Mouse (Mus musculus) liver, embryonic 13.5 days (tissue): ENCODE measurements around the gene Hist1h2ah. TPM values are rescaled to one million over a fixed set of nuclear protein-coding genes. Genes with fewer than 3 reads are reported as not detected.

Experiments
- ATAC-seq: fragments of 200-750 bp; cut with Nextera tagmentation; 2 replicates; pipeline ENCODE4 v1.8.0; 2017; ENCODE audit warnings: low read depth, mild to moderate bottlenecking, moderate number of reproducible peaks, moderate library complexity
- DNase-seq: peaks from one replicate; pipeline ENCODE4 v3.0.0; 2022
- H3K27ac ChIP-seq: fragments of 300-500 bp; sonication (generic); 2 replicates; pipeline ENCODE4 v1.5.1; 2015; ENCODE audit warnings: moderate library complexity, mild to moderate bottlenecking, inconsistent platforms
- H3K27me3 ChIP-seq: fragments of 300-500 bp; sonication (generic); 2 replicates; pipeline ENCODE4 v1.6.1; 2015; ENCODE audit warnings: mild to moderate bottlenecking, inconsistent platforms
- H3K36me3 ChIP-seq: fragments of 300-500 bp; sonication (generic); 2 replicates; pipeline ENCODE4 v1.6.1; 2015; ENCODE audit warnings: mild to moderate bottlenecking, inconsistent platforms
- H3K4me1 ChIP-seq: fragments of 300-500 bp; sonication (generic); replicated peaks from 2 replicates; pipeline ENCODE4 v1.6.1; 2015; ENCODE audit warnings: inconsistent platforms
- H3K4me2 ChIP-seq: fragments of 300-500 bp; sonication (generic); 2 replicates; pipeline ENCODE4 v1.6.1; 2015; ENCODE audit warnings: inconsistent platforms, mild to moderate bottlenecking, moderate library complexity
- H3K4me3 ChIP-seq: fragments of 300-500 bp; sonication (generic); replicated peaks from 2 replicates; pipeline ENCODE4 v1.5.1; 2015; ENCODE audit warnings: mild to moderate bottlenecking, inconsistent platforms
- H3K9ac ChIP-seq: fragments of 300-500 bp; sonication (generic); 2 replicates; pipeline ENCODE4 v1.6.1; 2015; ENCODE audit warnings: mild to moderate bottlenecking, inconsistent platforms
- H3K9me3 ChIP-seq: fragments of 300-500 bp; sonication (generic); replicated peaks from 2 replicates; pipeline ENCODE4 v1.6.1; 2016; ENCODE audit warnings: inconsistent platforms
- WGBS: fragments of 180-500 bp; shearing (Covaris S2); methylation state at CpG from one replicate; pipeline ENCODE4 v1.1.7; 2015; ENCODE audit not compliant: insufficient replicate concordance; 5-methylcytosine and 5-hydroxymethylcytosine counted together
- polyA plus RNA-seq: library from polyadenylated mRNA; unstranded; fragments of >200 nt; fragmentation: Nextera tagmentation; extraction: Ambion mirVana; gene quantifications from 2 replicates; pipeline ENCODE4 v1.2.1, GENCODE M21; 2015

Hist1h2ah gene
- polyA plus RNA-seq, 1 experiment from 2014 or later = 18.3 TPM

- H3K4me1 ChIP-seq = peaks cover 21% of the 10 kb centered on the region
- DNase-seq = no peak
- no peaks in the 10 kb centered on the region for H3K27me3 ChIP-seq
- no peaks in the 10 kb centered on the region for H3K9me3 ChIP-seq
- H3K36me3 ChIP-seq = no peaks in the 10 kb centered on the region
- H3K27ac ChIP-seq = peak overlapping the region; percentile 76
- H3K4me3 ChIP-seq = peak overlapping the region; percentile 70
- peak overlapping the region; percentile 80 for H3K9ac ChIP-seq
- peak; percentile 58 for ATAC-seq
- under 1% methylated on average over 11 of the region's 11 CpGs for WGBS
- peak overlapping the region; percentile 81 for H3K4me2 ChIP-seq
Measured at GRCm38 (mm10) chr13:22021581-22021980, 13.8 kb downstream of the Hist1h2ah start.

- ATAC-seq (peak; percentile 75), DNase-seq (peak; percentile 76)
- Histone ChIP-seq H3K4me2 (peak overlapping the region; percentile 81), H3K9ac (peak overlapping the region; percentile 80), H3K4me3 (peak overlapping the region; percentile 70), H3K27me3 (no peaks in the 10 kb centered on the region), H3K36me3 (no peaks in the 10 kb centered on the region), H3K9me3 (no peaks in the 10 kb centered on the region), H3K4me1 (peaks cover 24% of the 10 kb centered on the region), H3K27ac (peak overlapping the region; percentile 76)
- WGBS = under 1% methylated on average over 8 of the region's 8 CpGs
Measured at GRCm38 (mm10) chr13:22020901-22021339, 14.4 kb downstream of the Hist1h2ah start.

- DNase-seq = no peak
- WGBS = under 1% methylated on average over 44 of the region's 44 CpGs
- Histone ChIP-seq H3K36me3 (no peaks in the 10 kb centered on the region), H3K4me3 (peak overlapping the region; percentile 70), H3K9ac (peak overlapping the region; percentile 80), H3K4me1 (peaks cover 24% of the 10 kb centered on the region), H3K4me2 (peak overlapping the region; percentile 81), H3K27ac (peak overlapping the region; percentile 59), H3K9me3 (no peaks in the 10 kb centered on the region), H3K27me3 (peaks cover 3% of the 10 kb centered on the region; the same call in 1 of the 2 replicates)
- ATAC-seq = peak; percentile 67
Measured at GRCm38 (mm10) chr13:22019934-22020835, 15.2 kb downstream of the Hist1h2ah start.

GRCm38 (mm10) chr13:22015479-22016450, 19.6 kb downstream of the Hist1h2ah start:
- H3K9ac ChIP-seq = peak overlapping the region; percentile 2; the same call in 1 of the 2 replicates
- WGBS = 10% methylated on average over 27 of the region's 27 CpGs
- H3K4me2 ChIP-seq = peak overlapping the region; percentile 60
- peak overlapping the region; percentile 39 for H3K4me3 ChIP-seq
- peaks cover 34% of the 10 kb centered on the region for H3K4me1 ChIP-seq
- no peaks in the 10 kb centered on the region for H3K36me3 ChIP-seq
- ATAC-seq = peak; percentile 86
- no peak overlapping the region for H3K27ac ChIP-seq
- no peaks in the 10 kb centered on the region for H3K9me3 ChIP-seq
- peaks cover 40% of the 10 kb centered on the region for H3K27me3 ChIP-seq
- peak; percentile 86 for DNase-seq

GRCm38 (mm10) chr13:22014411-22014845, 20.9 kb downstream of the Hist1h2ah start:
- 8% methylated on average over 17 of the region's 17 CpGs for WGBS
- Histone ChIP-seq H3K27me3 (peaks cover 54% of the 10 kb centered on the region), H3K4me2 (peak overlapping the region; percentile 60), H3K4me1 (peaks cover 28% of the 10 kb centered on the region), H3K36me3 (no peaks in the 10 kb centered on the region), H3K27ac (no peak overlapping the region), H3K9me3 (no peaks in the 10 kb centered on the region), H3K9ac (peak overlapping the region; percentile 26; the same call in 1 of the 2 replicates), H3K4me3 (peak overlapping the region; percentile 39)
- DNase-seq (no peak), ATAC-seq (no peak)

- Histone ChIP-seq H3K27me3 (peaks cover 61% of the 10 kb centered on the region), H3K9me3 (no peaks in the 10 kb centered on the region), H3K4me2 (peak overlapping the region; percentile 60), H3K4me1 (peaks cover 27% of the 10 kb centered on the region), H3K36me3 (no peaks in the 10 kb centered on the region), H3K9ac (no peak overlapping the region), H3K4me3 (peak overlapping the region; percentile 22), H3K27ac (no peak overlapping the region)
- 17% methylated on average over 13 of the region's 13 CpGs for WGBS
- ATAC-seq (no peak), DNase-seq (no peak)
Measured at GRCm38 (mm10) chr13:22013716-22014115, 21.7 kb downstream of the Hist1h2ah start.

GRCm38 (mm10) chr13:22009642-22010041, 25.7 kb downstream of the Hist1h2ah start, which contains the start of gene Prss16:
TSS of gene Prss16 (minus strand) at chr13:22009742.
- no peaks in the 10 kb centered on the region for H3K36me3 ChIP-seq
- no peak within 1 kb of the TSS for H3K4me3 ChIP-seq
- H3K9me3 ChIP-seq = no peaks in the 10 kb centered on the region
- 22% methylated on average over 6 of the region's 7 CpGs for WGBS
- no peak within 1 kb of the TSS for H3K9ac ChIP-seq
- no peak within 1 kb of the TSS for H3K4me2 ChIP-seq
- H3K4me1 ChIP-seq = peaks cover 35% of the 10 kb centered on the region
- ATAC-seq (no peak), DNase-seq (no peak)
- H3K27me3 ChIP-seq = peaks cover 93% of the 10 kb centered on the region
- H3K27ac ChIP-seq = no peak within 1 kb of the TSS

GRCm38 (mm10) chr13:22008707-22009106, 26.7 kb downstream of the Hist1h2ah start:
- DNase-seq (no peak), ATAC-seq (no peak)
- H3K27ac ChIP-seq = no peak overlapping the region
- H3K36me3 ChIP-seq = no peaks in the 10 kb centered on the region
- 63% methylated on average over 3 of the region's 3 CpGs for WGBS
- H3K4me1 ChIP-seq = peaks cover 26% of the 10 kb centered on the region
- no peaks in the 10 kb centered on the region for H3K9me3 ChIP-seq
- H3K27me3 ChIP-seq = peaks cover 93% of the 10 kb centered on the region
- no peak overlapping the region for H3K4me3 ChIP-seq
- H3K4me2 ChIP-seq = no peak overlapping the region
- H3K9ac ChIP-seq = no peak overlapping the region

- no peak for DNase-seq
- ATAC-seq = no peak
- Histone ChIP-seq H3K9me3 (no peaks in the 10 kb centered on the region), H3K4me3 (no peak overlapping the region), H3K9ac (no peak overlapping the region), H3K27ac (no peak overlapping the region), H3K27me3 (peaks cover 95% of the 10 kb centered on the region), H3K4me1 (peaks cover 24% of the 10 kb centered on the region), H3K4me2 (no peak overlapping the region), H3K36me3 (no peaks in the 10 kb centered on the region)
- 59% methylated on average over 7 of the region's 7 CpGs for WGBS
Measured at GRCm38 (mm10) chr13:22007872-22008271, 27.5 kb downstream of the Hist1h2ah start.

GRCm38 (mm10) chr13:22007121-22007510, 28.3 kb downstream of the Hist1h2ah start:
- Histone ChIP-seq H3K9me3 (no peaks in the 10 kb centered on the region), H3K27ac (no peak overlapping the region), H3K4me2 (peak overlapping the region; percentile 90), H3K27me3 (peaks cover 95% of the 10 kb centered on the region), H3K36me3 (no peaks in the 10 kb centered on the region), H3K4me3 (peak overlapping the region; percentile 65), H3K9ac (0 out of 2 replicates have a peak overlapping the region, but pooled peaks have one; percentile 59), H3K4me1 (peaks cover 26% of the 10 kb centered on the region)
- ATAC-seq (no peak), DNase-seq (no peak)
- WGBS = 7% methylated on average over 18 of the region's 18 CpGs
